Comparison of ENCODE assay signal across 23 mouse cellular contexts in the genomic region with DNA sequence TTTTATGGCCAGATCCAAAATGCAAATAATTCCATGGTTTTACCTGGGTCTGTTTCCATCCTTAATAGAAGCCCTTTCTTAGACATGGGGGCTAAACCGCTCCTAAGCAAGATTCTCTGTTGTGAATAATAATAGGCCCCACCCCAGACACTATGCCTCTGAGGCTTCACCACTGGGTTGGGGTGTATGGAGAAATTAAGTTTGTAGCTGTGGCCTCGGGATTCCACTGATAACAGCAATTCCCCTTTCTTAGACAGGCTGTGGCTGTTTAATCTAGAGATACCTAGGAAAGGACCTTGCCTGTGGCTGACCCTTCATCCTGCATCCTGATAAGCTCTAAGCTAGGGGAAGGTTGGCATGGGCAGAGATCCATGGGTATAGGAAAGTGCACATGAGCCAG.
"Had no signal": no experiment of that assay in that cellular context is flagged by ENCODE, and none has a peak within 500 bp of the region (broad histone marks: within the 10 kb centered on the region; RNA-seq: fewer than 3 reads in every experiment).

No protein-coding gene starts in this region.

- H3K27ac ChIP-seq: liver, embryonic 13.5 days; liver, embryonic 15.5 days; lung, embryonic 15.5 days; macrophage; midbrain, embryonic 10.5 days; midbrain, embryonic 12.5 days; neural tube, embryonic 12.5 days had no signal

- H3K9ac ChIP-seq: liver, embryonic 13.5 days; liver, embryonic 15.5 days; liver, postnatal 0 days; lung, embryonic 15.5 days; midbrain, embryonic 12.5 days; neural tube, embryonic 12.5 days had no signal

- H3K36me3 ChIP-seq: liver, embryonic 15.5 days had no signal

- H3K9me3 ChIP-seq: liver, embryonic 13.5 days; liver, embryonic 15.5 days; lung, embryonic 15.5 days; megakaryocyte, embryonic 14.5 days; midbrain, embryonic 10.5 days; midbrain, embryonic 12.5 days; neural tube, embryonic 12.5 days had no signal

- ATAC-seq: liver, postnatal 0 days; lung, postnatal 0 days; midbrain, embryonic 16.5 days had no signal

- H3K4me1 ChIP-seq: lung, embryonic 15.5 days; midbrain, embryonic 10.5 days; midbrain, embryonic 12.5 days; neural tube, embryonic 12.5 days had no signal

- H3K27me3 ChIP-seq: liver, embryonic 13.5 days; liver, embryonic 15.5 days; lung, embryonic 15.5 days; megakaryocyte, embryonic 14.5 days; midbrain, embryonic 12.5 days; neural tube, embryonic 12.5 days had no signal

- DNase-seq: liver, embryonic 13.5 days; liver, postnatal 0 days; lung, adult 2 months; lung, postnatal 14 days; lung, postnatal 36 days; midbrain, embryonic 14.5 days; retina, postnatal 1 day; right cerebral cortex, adult 18-20 months; right cerebral cortex, postnatal 25 days; right cerebral cortex, postnatal 4 days; spleen, adult 18-20 months; thymus, adult 18-20 months; thymus, postnatal 14 days; thymus, postnatal 4 days had no signal

- H3K4me3 ChIP-seq: liver, embryonic 13.5 days; liver, embryonic 15.5 days; lung, embryonic 15.5 days; megakaryocyte, embryonic 14.5 days; midbrain, embryonic 10.5 days; midbrain, embryonic 12.5 days; neural tube, embryonic 12.5 days had no signal
